Mouse (Mus musculus) testis, adult 2 months (tissue): ENCODE measurements at regions not wholly inside any gene's neighbourhood (a gene's known extent, or its start where the extent isn't known, plus 50 kb on each side); places are given as distances from the start of the nearest gene placed in this dataset.

Source experiments
- CTCF ChIP-seq: fragments of 200-500 bp; IDR thresholded peaks from 2 replicates; pipeline ENCODE4 v1.5.1; 2012; ENCODE audit warnings: low read depth, mild to moderate bottlenecking, inconsistent platforms, low read length, moderate library complexity; ENCODE audit not compliant: control insufficient read depth, insufficient read depth, insufficient replicate concordance
- POLR2A ChIP-seq: fragments of 200-500 bp; IDR thresholded peaks from 2 replicates; pipeline ENCODE4 v1.6.1; 2012; ENCODE audit warnings: low read depth, mild to moderate bottlenecking, inconsistent platforms, low read length, moderate library complexity; ENCODE audit not compliant: control insufficient read depth

- no peak for TF ChIP-seq POLR2A
- no peak for TF ChIP-seq CTCF
These were observed 281.5 kb upstream of the Cd180 start for GRCm38 (mm10) chr13:102411840-102412239.
